Mouse (Mus musculus): ENCODE measurements around the gene Vps37d.

DNA sequence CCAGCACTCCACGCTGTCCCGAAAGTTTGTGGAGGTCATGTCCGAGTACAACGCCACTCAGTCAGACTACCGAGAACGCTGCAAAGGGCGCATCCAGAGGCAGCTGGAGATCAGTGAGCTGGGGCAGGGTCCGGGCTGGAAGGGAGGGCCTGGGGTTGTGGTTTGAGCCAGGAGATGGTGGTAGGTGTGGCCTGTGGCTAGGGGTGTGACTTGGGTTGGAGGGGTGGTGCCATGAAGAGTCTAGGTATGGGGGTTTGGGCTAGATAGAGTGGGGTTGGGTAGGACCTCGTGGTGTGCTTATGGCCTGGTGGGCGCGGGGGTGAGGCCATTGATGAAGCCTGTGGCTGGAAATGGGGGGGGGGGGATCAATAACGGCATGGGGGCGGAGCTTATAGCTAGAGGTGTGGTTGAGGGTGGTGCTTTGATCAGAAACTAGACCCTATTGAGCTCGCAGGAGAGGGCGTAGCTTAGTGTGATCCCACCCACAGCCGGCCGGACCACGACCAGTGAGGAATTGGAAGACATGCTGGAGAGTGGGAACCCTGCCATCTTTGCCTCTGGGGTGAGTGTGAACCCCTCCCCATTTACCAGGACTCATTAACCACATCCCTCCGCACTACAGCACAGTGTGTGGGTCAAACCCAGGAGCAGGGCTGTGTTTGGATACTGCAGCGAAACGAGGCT is 35.8 kb downstream of the Vps37d start:
- TF ChIP-seq CTCF (conservative IDR thresholded peaks at IDR 0.05; ENCODE audit: low read length) (no peak), NANOG (IDR thresholded peaks at IDR 0.05; ENCODE audit: borderline replicate concordance, low read length) (no peak)

Data from E14TG2a.4 (cell line).